Mouse (Mus musculus): ENCODE data around the gene 2810004N23Rik. TPM values are rescaled to one million over a fixed set of nuclear protein-coding genes. Genes with fewer than 3 reads are reported as not detected.
"Not testable (repeated sequence)": the region's sequence is repeated elsewhere in the genome, so short reads cannot be mapped to it uniquely, and the experiment has no call there.

Gene 2810004N23Rik
- polyA plus RNA-seq, 1 experiment from 2014 or later, result 41.5 TPM

DNA sequence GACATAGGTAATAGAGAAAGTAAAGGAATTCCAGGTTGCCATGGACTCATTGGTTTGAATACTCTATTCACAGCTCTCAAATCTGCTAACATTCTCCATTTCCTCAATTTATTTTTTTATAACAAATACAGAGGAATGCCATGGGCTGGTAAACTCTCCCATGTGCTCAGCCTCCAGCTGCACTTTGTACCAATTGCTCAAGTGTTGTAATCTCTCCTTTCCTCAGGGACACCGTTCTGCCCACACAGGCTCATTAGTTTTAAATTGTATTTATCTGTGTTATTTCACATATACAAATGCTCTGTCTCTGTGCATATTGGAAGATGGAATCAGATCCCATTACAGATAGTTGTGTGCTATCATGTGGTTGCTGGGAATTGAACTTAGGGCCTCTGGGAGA lies 9.4 kb downstream of the 2810004N23Rik start:
- H3K9me3 ChIP-seq (ENCODE audit: control insufficient read depth, low read length), result peaks cover 3% of the 10 kb centered on the region; the same call in 1 of the 2 replicates
- peaks cover 23% of the 10 kb centered on the region for H3K36me3 ChIP-seq (ENCODE audit: control insufficient read depth, insufficient read depth, low read length)
- ATAC-seq (ENCODE audit: insufficient read depth, low FRiP score, low TSS enrichment), result no peak
- DNase-seq (ENCODE audit: low spot score), result no peak
- no peak overlapping the region for H3K9ac ChIP-seq (ENCODE audit: low read length)
- no peak overlapping the region for H3K4me2 ChIP-seq (ENCODE audit: low read depth)
- no peak overlapping the region for H3K27ac ChIP-seq (ENCODE audit: low read depth, low read length)
- H3K27me3 ChIP-seq (ENCODE audit: control insufficient read depth, insufficient read depth, low read length), result no peaks in the 10 kb centered on the region
- no peak overlapping the region for H3K4me3 ChIP-seq (ENCODE audit: low read depth, low read length)
- 100% methylated on average over 1 of the region's 1 CpGs for WGBS
- no peaks in the 10 kb centered on the region for H3K4me1 ChIP-seq (ENCODE audit: control insufficient read depth, insufficient read depth, low read length)

DNA sequence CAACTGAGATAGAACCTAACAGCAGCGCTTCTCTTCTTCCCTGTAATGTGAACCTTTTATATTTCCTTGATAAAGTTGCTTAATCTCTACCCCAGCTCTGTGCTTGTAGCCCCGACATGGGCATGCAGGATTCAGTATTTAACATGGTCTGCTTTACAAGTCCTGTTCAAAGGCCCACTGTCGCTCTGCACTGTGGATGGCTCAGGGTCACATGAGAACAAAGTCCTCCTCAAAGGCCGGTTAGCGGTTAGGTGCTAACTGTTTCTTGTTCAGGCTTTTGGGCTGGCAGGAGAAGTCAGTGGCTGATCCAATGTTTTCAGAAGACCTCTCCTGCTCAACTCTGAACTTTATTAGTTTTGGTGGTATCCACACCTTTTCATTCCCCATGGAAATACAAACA lies 17.3 kb downstream of the 2810004N23Rik start:
- H3K4me2 ChIP-seq (ENCODE audit: low read depth), result no peak overlapping the region
- WGBS, result 78% methylated on average over 5 of the region's 5 CpGs
- ATAC-seq (ENCODE audit: insufficient read depth, low FRiP score, low TSS enrichment) (no peak), DNase-seq (ENCODE audit: low spot score) (no peak)
- no peak overlapping the region for H3K4me3 ChIP-seq (ENCODE audit: low read depth, low read length)
- no peak overlapping the region for H3K27ac ChIP-seq (ENCODE audit: low read depth, low read length)
- H3K9me3 ChIP-seq (ENCODE audit: control insufficient read depth, low read length), result no peaks in the 10 kb centered on the region
- H3K4me1 ChIP-seq (ENCODE audit: control insufficient read depth, insufficient read depth, low read length), result no peaks in the 10 kb centered on the region
- H3K9ac ChIP-seq (ENCODE audit: low read length), result no peak overlapping the region
- H3K27me3 ChIP-seq (ENCODE audit: control insufficient read depth, insufficient read depth, low read length), result no peaks in the 10 kb centered on the region
- H3K36me3 ChIP-seq (ENCODE audit: control insufficient read depth, insufficient read depth, low read length), result peaks cover 2% of the 10 kb centered on the region; the same call in 1 of the 2 replicates

DNA sequence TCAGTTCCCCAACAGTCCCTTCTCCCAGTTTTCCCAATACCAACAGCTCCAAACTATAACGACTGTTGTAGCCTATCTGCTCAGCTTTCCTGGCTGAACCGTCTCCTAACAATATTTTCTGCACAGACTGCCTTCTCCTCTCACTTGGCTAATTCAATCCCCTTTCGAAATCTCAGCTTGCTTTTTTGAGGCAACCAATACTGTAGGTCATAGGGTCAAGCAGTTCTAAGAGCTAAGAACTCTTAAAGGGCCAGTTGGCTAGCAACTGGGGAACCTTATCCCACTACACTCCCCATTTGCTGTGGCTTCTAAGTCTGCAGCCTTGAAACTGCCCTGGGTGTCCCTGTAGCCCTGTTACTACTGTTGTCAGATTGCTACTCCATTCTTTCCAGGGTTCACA lies 17.8 kb downstream of the 2810004N23Rik start:
- H3K27me3 ChIP-seq (ENCODE audit: control insufficient read depth, insufficient read depth, low read length), result no peaks in the 10 kb centered on the region
- DNase-seq (ENCODE audit: low spot score) (no peak), ATAC-seq (ENCODE audit: insufficient read depth, low FRiP score, low TSS enrichment) (no peak)
- no peak overlapping the region for H3K4me2 ChIP-seq (ENCODE audit: low read depth)
- H3K4me1 ChIP-seq (ENCODE audit: control insufficient read depth, insufficient read depth, low read length), result no peaks in the 10 kb centered on the region
- no peaks in the 10 kb centered on the region for H3K9me3 ChIP-seq (ENCODE audit: control insufficient read depth, low read length)
- 73% methylated on average over 3 of the region's 3 CpGs for WGBS
- peaks cover 3% of the 10 kb centered on the region; the same call in 1 of the 2 replicates for H3K36me3 ChIP-seq (ENCODE audit: control insufficient read depth, insufficient read depth, low read length)
- no peak overlapping the region for H3K4me3 ChIP-seq (ENCODE audit: low read depth, low read length)
- no peak overlapping the region for H3K27ac ChIP-seq (ENCODE audit: low read depth, low read length)
- H3K9ac ChIP-seq (ENCODE audit: low read length), result no peak overlapping the region

DNA sequence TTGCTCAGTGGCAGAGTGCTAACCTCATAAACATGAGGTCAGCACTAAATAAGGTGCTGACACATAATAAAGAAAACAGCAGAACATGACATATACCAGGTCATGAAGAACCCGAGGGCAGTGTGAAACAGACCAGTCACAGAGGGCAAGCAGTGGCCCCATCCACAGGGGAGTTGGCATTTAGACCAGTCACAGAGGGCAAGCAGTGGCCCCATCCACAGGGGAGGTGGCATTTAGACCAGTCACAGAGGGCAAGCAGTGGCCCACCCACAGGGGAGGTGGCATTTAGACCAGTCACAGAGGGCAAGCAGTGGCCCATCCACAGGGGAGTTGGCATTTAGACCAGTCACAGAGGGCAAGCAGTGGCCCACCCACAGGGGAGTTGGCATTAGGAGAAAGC lies 20.0 kb downstream of the 2810004N23Rik start:
- not testable (repeated sequence) for H3K4me3 ChIP-seq (ENCODE audit: low read depth, low read length); H3K9me3 ChIP-seq (ENCODE audit: control insufficient read depth, low read length); H3K4me2 ChIP-seq (ENCODE audit: low read depth); H3K27me3 ChIP-seq (ENCODE audit: control insufficient read depth, insufficient read depth, low read length); DNase-seq (ENCODE audit: low spot score); H3K9ac ChIP-seq (ENCODE audit: low read length); H3K27ac ChIP-seq (ENCODE audit: low read depth, low read length); H3K4me1 ChIP-seq (ENCODE audit: control insufficient read depth, insufficient read depth, low read length); ATAC-seq (ENCODE audit: insufficient read depth, low FRiP score, low TSS enrichment)
- 85% methylated on average over 1 of the region's 1 CpGs for WGBS
- peaks cover 13% of the 10 kb centered on the region for H3K36me3 ChIP-seq (ENCODE audit: control insufficient read depth, insufficient read depth, low read length)

DNA sequence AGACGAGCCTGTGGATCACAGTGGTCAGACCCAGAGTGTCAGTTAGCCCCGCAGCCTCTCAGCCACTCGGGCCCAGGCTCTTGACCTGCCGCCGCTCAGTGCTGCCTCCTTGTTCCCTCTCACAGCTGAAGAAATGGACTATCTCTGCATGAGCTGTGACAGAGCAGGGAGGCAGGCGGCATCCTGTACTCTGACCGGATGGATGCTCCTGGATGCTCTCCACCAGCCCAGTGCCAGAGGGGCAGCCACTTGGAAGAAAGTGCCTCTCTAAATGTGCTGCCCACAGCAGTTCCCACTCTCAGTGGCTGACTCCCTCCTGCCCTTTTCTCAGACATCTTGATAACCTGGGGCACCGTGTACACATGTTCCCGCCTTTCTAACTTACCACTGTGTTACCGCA lies 21.1 kb downstream of the 2810004N23Rik start:
- DNase-seq (ENCODE audit: low spot score) (no peak), ATAC-seq (ENCODE audit: insufficient read depth, low FRiP score, low TSS enrichment) (no peak)
- no peaks in the 10 kb centered on the region for H3K27me3 ChIP-seq (ENCODE audit: control insufficient read depth, insufficient read depth, low read length)
- no peak overlapping the region for H3K4me2 ChIP-seq (ENCODE audit: low read depth)
- no peaks in the 10 kb centered on the region for H3K4me1 ChIP-seq (ENCODE audit: control insufficient read depth, insufficient read depth, low read length)
- no peak overlapping the region for H3K9ac ChIP-seq (ENCODE audit: low read length)
- H3K9me3 ChIP-seq (ENCODE audit: control insufficient read depth, low read length), result no peaks in the 10 kb centered on the region
- H3K27ac ChIP-seq (ENCODE audit: low read depth, low read length), result no peak overlapping the region
- peaks cover 16% of the 10 kb centered on the region for H3K36me3 ChIP-seq (ENCODE audit: control insufficient read depth, insufficient read depth, low read length)
- H3K4me3 ChIP-seq (ENCODE audit: low read depth, low read length), result no peak overlapping the region
- WGBS, result 89% methylated on average over 10 of the region's 10 CpGs

DNA sequence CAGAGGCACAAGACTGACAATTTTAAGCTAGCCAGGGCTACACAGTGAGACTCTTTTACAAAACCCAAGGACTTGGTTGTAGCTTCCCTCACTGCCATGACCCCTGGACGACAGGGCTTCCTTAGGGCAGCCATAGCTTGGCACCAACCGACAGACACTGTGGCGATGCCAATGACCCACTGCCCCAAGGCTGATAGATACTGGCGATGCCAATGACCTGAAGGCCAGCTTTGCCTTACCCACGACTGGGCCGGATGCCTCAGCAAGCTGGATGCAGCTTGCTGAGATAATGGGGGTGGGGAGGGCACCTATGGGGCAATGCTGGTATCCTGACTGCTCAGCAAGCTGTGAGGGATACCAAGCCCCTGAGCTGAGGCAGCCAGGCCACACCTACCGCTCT lies 22.0 kb downstream of the 2810004N23Rik start:
- Histone ChIP-seq H3K9me3 (ENCODE audit: control insufficient read depth, low read length) (no peaks in the 10 kb centered on the region), H3K4me1 (ENCODE audit: control insufficient read depth, insufficient read depth, low read length) (no peaks in the 10 kb centered on the region), H3K36me3 (ENCODE audit: control insufficient read depth, insufficient read depth, low read length) (peaks cover 16% of the 10 kb centered on the region), H3K9ac (ENCODE audit: low read length) (no peak overlapping the region), H3K4me3 (ENCODE audit: low read depth, low read length) (no peak overlapping the region), H3K27ac (ENCODE audit: low read depth, low read length) (no peak overlapping the region), H3K27me3 (ENCODE audit: control insufficient read depth, insufficient read depth, low read length) (no peaks in the 10 kb centered on the region), H3K4me2 (ENCODE audit: low read depth) (no peak overlapping the region)
- ATAC-seq (ENCODE audit: insufficient read depth, low FRiP score, low TSS enrichment), result no peak
- no peak for DNase-seq (ENCODE audit: low spot score)
- 93% methylated on average over 7 of the region's 7 CpGs for WGBS

DNA sequence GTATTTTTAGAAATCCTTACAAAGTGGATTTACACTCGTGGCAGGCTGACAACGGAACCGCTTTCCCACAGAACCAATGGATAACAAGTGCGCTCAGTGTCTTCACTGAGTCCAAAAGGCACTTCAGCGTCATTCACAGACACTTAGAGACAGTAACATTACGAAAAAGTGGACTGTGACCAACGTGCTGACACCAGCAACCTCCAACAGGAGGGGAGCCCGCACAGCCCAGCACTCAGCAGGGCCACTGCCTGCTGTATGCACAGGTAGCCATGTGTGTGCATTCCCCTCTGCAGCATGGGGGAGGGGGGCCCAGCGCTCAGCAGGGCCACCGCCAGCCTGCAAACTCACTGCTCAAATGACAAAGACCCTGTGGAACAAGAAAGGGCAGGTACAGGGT lies 23.5 kb downstream of the 2810004N23Rik start:
- no peaks in the 10 kb centered on the region for H3K27me3 ChIP-seq (ENCODE audit: control insufficient read depth, insufficient read depth, low read length)
- DNase-seq (ENCODE audit: low spot score) (no peak), ATAC-seq (ENCODE audit: insufficient read depth, low FRiP score, low TSS enrichment) (no peak)
- no peak overlapping the region for H3K4me3 ChIP-seq (ENCODE audit: low read depth, low read length)
- 91% methylated on average over 10 of the region's 10 CpGs for WGBS
- no peak overlapping the region for H3K4me2 ChIP-seq (ENCODE audit: low read depth)
- H3K9me3 ChIP-seq (ENCODE audit: control insufficient read depth, low read length), result no peaks in the 10 kb centered on the region
- H3K36me3 ChIP-seq (ENCODE audit: control insufficient read depth, insufficient read depth, low read length), result peaks cover 16% of the 10 kb centered on the region
- H3K9ac ChIP-seq (ENCODE audit: low read length), result no peak overlapping the region
- no peaks in the 10 kb centered on the region for H3K4me1 ChIP-seq (ENCODE audit: control insufficient read depth, insufficient read depth, low read length)
- no peak overlapping the region for H3K27ac ChIP-seq (ENCODE audit: low read depth, low read length)

DNA sequence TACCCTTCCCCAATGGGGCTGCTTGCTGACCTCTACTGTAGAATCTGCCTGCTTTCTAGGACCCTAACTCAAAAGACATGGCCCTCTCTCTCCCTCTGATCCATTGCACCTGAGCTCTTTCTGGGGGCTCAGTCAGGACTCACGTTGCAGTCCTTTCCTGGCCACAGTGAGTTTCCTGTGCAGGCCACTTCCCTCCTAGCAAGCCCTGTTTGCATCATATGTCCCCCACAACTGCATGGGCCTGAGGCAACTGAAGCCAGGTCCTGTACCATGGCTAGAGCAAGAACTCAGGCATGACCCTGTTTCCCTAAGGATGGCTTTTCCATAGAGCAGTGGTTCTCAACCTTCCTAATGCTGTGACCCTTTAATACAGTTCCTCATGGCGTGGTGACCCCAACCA lies 25.0 kb downstream of the 2810004N23Rik start:
- DNase-seq (ENCODE audit: low spot score), result no peak
- Histone ChIP-seq H3K4me3 (ENCODE audit: low read depth, low read length) (no peak overlapping the region), H3K9ac (ENCODE audit: low read length) (no peak overlapping the region), H3K27ac (ENCODE audit: low read depth, low read length) (no peak overlapping the region), H3K9me3 (ENCODE audit: control insufficient read depth, low read length) (no peaks in the 10 kb centered on the region), H3K4me1 (ENCODE audit: control insufficient read depth, insufficient read depth, low read length) (no peaks in the 10 kb centered on the region), H3K36me3 (ENCODE audit: control insufficient read depth, insufficient read depth, low read length) (peaks cover 15% of the 10 kb centered on the region), H3K27me3 (ENCODE audit: control insufficient read depth, insufficient read depth, low read length) (no peaks in the 10 kb centered on the region), H3K4me2 (ENCODE audit: low read depth) (no peak overlapping the region)
- WGBS, result 83% methylated on average over 2 of the region's 2 CpGs
- no peak for ATAC-seq (ENCODE audit: insufficient read depth, low FRiP score, low TSS enrichment)

DNA sequence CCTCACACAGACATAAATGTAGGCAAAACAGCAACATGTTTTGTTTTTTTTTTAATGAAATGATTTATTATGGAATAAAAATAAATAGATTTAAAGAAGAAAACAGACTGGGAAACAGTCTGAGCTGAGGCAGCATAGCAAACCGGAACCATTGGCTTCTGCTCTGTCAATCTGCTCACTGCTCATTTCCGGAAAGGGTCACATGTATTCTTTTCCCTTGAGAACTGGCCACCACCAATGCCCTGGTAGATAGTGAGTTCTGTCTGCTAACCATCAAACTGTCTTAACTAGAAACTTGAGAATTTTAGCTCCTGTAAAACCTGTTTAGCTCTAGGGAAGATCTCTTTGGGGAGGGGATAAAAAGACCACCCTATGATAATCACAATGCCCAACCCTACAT lies 26.0 kb downstream of the 2810004N23Rik start:
- H3K9ac ChIP-seq (ENCODE audit: low read length), result no peak overlapping the region
- no peak overlapping the region for H3K27ac ChIP-seq (ENCODE audit: low read depth, low read length)
- no peaks in the 10 kb centered on the region for H3K27me3 ChIP-seq (ENCODE audit: control insufficient read depth, insufficient read depth, low read length)
- 83% methylated on average over 2 of the region's 2 CpGs for WGBS
- H3K36me3 ChIP-seq (ENCODE audit: control insufficient read depth, insufficient read depth, low read length), result peaks cover 15% of the 10 kb centered on the region
- no peak overlapping the region for H3K4me2 ChIP-seq (ENCODE audit: low read depth)
- no peaks in the 10 kb centered on the region for H3K4me1 ChIP-seq (ENCODE audit: control insufficient read depth, insufficient read depth, low read length)
- ATAC-seq (ENCODE audit: insufficient read depth, low FRiP score, low TSS enrichment) (no peak), DNase-seq (ENCODE audit: low spot score) (no peak)
- H3K4me3 ChIP-seq (ENCODE audit: low read depth, low read length), result no peak overlapping the region
- no peaks in the 10 kb centered on the region for H3K9me3 ChIP-seq (ENCODE audit: control insufficient read depth, low read length)
